Mouse (Mus musculus): ENCODE results near the gene Pygo2. TPM values are rescaled to one million over a fixed set of nuclear protein-coding genes. Genes with fewer than 3 reads are reported as not detected.
A peak's percentile ranks its signal among the peaks of the same experiment; 100 is the strongest.

Pygo2 gene
- polyA plus RNA-seq, 1 experiment from 2014 or later, result 11.0 TPM

DNA sequence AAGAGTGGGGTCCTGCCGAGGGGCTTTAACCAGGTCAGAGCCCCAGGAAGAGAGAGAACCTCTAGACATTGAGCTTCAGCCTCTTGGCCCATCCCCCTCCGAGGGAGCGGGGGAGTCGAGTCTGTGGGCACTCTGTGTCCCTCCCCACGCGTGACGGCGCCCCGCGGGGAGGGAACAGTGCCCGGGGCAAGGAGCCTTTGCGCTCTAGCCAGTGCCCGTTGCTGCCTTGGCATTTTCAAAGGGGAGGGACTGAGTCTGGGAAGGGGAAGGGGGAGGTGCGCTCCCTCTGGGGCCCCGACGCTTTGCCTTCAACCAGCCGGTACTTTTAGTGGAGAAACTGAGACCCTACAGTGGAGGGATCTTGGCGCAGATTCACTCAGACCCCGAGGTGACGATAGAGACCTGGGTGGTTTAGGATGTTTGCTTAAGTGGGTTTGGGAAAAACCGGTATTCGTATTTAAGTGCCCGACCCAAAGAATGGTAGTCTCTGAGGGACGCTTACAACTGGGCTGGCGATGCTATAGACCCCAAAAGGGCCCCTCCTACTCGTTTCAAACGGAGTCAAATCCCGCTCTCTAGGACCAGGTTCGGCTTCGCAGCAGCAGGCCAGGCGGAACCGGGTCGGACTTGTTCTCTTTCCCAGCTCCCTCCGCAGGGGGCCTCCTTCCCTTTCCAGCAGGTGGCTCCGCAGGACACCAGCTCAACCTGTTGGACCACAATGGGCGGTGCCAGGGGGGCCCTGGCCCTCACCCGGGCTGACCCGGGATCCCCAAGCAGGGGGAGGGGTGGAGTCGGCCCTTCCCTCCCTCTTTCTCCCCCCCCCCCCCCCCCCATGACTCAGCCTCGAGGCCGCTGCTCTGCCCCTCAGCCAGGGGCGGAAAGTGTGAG is 35.8 kb upstream of the Pygo2 start, which contains the start of gene Zbtb7b:
Gene Zbtb7b (minus strand): TSS at position 771 of the 888 bp plus-strand sequence.
- Histone ChIP-seq H3K9ac (peak within 1 kb of the TSS; percentile 78), H3K27ac (peak within 1 kb of the TSS; percentile 83), H3K9me3 (replicated peaks) (no peaks in the 10 kb centered on the region), H3K36me3 (no peaks in the 10 kb centered on the region), H3K4me3 (replicated peaks) (peak within 1 kb of the TSS; percentile 65), H3K4me1 (replicated peaks) (peaks cover 74% of the 10 kb centered on the region), H3K4me2 (peak within 1 kb of the TSS; percentile 94), H3K27me3 (peaks cover 31% of the 10 kb centered on the region)
- DNase-seq (peak; percentile 63), ATAC-seq (ENCODE audit: low read depth) (peak; percentile 47)
- under 1% methylated on average over 40 of the region's 42 CpGs for WGBS (ENCODE audit: insufficient replicate concordance)

DNA sequence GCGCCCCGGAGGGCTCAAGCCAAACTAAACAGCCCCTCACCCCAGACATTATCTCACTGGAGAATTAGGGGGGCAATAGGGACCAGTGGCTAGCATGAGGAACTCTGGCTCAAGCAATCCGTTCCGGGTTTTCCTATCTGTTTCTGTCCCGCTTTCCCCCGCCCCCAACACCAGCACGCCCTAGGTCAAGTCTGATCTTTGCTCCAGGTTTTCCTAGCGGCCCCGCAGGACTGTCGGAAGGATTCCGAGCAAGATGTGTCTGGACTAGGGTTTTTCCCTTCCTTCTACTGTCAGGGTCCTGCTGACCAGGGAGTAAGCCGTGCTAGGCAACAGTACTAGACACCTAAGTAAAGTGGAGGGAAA is 35.1 kb upstream of the Pygo2 start:
- 0 out of 2 replicates have a peak, but pooled peaks cover 4% of the 10 kb centered on the region for H3K36me3 ChIP-seq
- H3K9ac ChIP-seq, result peak overlapping the region; percentile 78
- WGBS (ENCODE audit: insufficient replicate concordance), result 0% methylated on average over 12 of the region's 12 CpGs
- H3K27me3 ChIP-seq, result peaks cover 31% of the 10 kb centered on the region
- DNase-seq (peak; percentile 72), ATAC-seq (ENCODE audit: low read depth) (peak; percentile 18)
- H3K27ac ChIP-seq, result peak overlapping the region; percentile 83
- peak overlapping the region; percentile 94 for H3K4me2 ChIP-seq
- H3K4me3 ChIP-seq (replicated peaks), result peak overlapping the region; percentile 65
- H3K4me1 ChIP-seq (replicated peaks), result peaks cover 68% of the 10 kb centered on the region
- H3K9me3 ChIP-seq (replicated peaks), result no peaks in the 10 kb centered on the region

DNA sequence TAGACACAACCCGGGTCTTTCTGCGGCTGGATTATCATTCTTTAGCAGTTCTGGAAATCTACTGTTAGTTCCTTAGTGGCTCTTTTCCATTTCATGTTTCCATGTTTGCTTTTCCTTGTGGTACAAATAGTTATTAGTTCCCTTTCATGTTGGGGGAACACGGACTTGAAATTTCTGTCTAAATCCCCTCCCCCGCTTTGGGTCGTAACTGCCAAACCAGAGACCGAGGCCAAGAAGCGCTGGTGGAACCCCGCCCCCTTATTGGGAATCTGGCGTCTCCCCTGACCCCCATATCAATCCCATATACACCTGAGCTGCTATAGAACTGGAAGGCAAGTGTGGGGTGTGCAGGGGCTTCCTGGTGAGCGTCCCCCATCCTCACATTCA is 34.6 kb upstream of the Pygo2 start:
- ATAC-seq (ENCODE audit: low read depth), result no peak
- 0 out of 2 replicates have a peak, but pooled peaks cover 5% of the 10 kb centered on the region for H3K36me3 ChIP-seq
- no peak for DNase-seq
- peak overlapping the region; percentile 65 for H3K4me3 ChIP-seq (replicated peaks)
- H3K9ac ChIP-seq, result peak overlapping the region; percentile 78
- peaks cover 31% of the 10 kb centered on the region for H3K27me3 ChIP-seq
- peak overlapping the region; percentile 94 for H3K4me2 ChIP-seq
- 2% methylated on average over 10 of the region's 10 CpGs for WGBS (ENCODE audit: insufficient replicate concordance)
- H3K9me3 ChIP-seq (replicated peaks), result no peaks in the 10 kb centered on the region
- peaks cover 63% of the 10 kb centered on the region for H3K4me1 ChIP-seq (replicated peaks)
- peak overlapping the region; percentile 83; the same call in 1 of the 2 replicates for H3K27ac ChIP-seq

DNA sequence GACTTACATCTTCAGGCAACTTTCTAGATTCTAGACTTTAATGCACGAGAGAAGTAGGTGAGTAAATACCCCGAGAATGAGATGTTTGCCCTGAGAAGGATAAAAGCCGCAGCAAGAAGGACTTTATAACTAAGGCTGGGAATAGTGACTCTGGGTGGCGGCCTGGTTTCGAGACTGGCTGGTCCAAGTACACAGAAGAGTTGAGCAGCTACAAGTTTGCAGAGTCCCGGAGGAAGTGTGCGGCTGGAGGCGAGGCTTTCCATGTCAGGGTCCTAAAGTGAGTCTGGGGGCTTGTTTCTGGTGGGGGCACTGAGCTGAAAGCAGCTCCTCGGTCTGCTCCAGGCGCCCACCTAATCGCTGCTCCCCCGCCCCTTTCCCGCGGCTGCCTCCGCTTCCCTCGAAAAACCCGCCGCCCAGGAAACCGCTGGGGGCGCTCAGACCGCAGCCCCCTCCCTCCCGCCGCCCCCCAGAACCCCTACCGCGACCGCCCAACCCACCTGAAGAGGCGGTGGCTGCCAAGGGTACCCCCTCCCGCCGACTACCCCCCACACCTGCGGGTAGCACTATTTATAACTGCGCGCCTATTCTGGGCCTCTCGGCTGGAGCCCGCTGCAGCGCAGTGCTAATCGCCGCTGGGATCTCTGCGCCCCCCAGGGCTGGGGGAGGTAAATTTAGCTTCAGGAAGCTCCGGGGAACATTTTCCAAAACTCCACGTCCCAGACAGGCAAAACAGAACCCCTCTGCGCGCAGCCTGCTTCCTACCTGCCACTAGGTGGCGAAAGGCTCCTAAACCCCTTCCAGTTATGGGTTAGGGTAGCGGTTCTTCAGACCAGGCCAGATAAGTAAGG is 34.0 kb upstream of the Pygo2 start:
- Histone ChIP-seq H3K36me3 (0 out of 2 replicates have a peak, but pooled peaks cover 5% of the 10 kb centered on the region), H3K9ac (peak overlapping the region; percentile 78), H3K4me2 (peak overlapping the region; percentile 94), H3K27ac (peak overlapping the region; percentile 39; the same call in 1 of the 2 replicates), H3K9me3 (replicated peaks) (no peaks in the 10 kb centered on the region), H3K4me1 (replicated peaks) (peaks cover 56% of the 10 kb centered on the region), H3K27me3 (peaks cover 26% of the 10 kb centered on the region), H3K4me3 (replicated peaks) (peak overlapping the region; percentile 65)
- WGBS (ENCODE audit: insufficient replicate concordance), result under 1% methylated on average over 43 of the region's 44 CpGs
- no peak for ATAC-seq (ENCODE audit: low read depth)
- peak; percentile 58 for DNase-seq

DNA sequence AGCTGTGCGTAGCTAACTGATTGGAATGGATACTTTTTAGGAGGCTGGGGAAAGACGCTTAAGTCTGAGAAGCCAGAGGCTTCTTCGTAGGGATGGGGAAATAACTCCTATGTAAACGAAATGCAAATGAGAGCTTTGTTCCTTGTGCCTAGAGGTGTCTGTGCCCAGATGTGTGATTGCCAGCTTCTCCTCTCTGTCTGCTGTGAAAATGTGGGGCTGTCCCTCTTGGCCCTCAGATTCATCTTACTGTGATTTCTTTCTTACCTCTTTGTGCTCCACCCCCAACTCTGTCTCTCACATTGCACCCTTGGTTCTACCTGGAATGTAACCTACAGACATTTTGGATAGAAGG is 33.4 kb upstream of the Pygo2 start:
- Histone ChIP-seq H3K9ac (peak overlapping the region; percentile 78; the same call in 1 of the 2 replicates), H3K4me2 (peak overlapping the region; percentile 94), H3K27ac (no peak overlapping the region), H3K27me3 (peaks cover 20% of the 10 kb centered on the region), H3K4me3 (replicated peaks) (peak overlapping the region; percentile 65), H3K4me1 (replicated peaks) (peaks cover 50% of the 10 kb centered on the region), H3K36me3 (peaks cover 10% of the 10 kb centered on the region; the same call in 1 of the 2 replicates), H3K9me3 (replicated peaks) (no peaks in the 10 kb centered on the region)
- WGBS (ENCODE audit: insufficient replicate concordance), result under 1% methylated on average over 4 of the region's 4 CpGs
- DNase-seq (no peak), ATAC-seq (ENCODE audit: low read depth) (no peak)

DNA sequence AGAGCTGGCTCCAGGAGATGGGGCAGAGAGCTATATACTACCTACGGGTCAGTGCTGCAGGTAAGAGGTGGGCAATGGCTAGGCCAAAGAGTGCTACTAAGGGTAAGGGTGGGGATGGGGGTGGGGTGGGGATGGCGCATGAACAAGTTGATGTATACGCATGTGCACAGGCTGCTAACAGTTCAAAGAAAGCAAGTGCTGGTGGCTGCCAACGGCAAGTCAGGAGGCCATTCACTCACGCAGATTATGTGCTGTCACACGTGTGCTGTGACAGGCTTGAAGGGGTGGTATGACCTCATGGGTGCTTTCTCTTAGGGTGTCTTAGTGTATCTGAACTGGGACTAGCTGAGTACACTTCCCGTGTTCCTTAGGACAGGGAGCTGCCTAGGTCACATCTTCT is 28.7 kb upstream of the Pygo2 start:
- H3K36me3 ChIP-seq, result peaks cover 53% of the 10 kb centered on the region
- no peaks in the 10 kb centered on the region for H3K9me3 ChIP-seq (replicated peaks)
- DNase-seq (no peak), ATAC-seq (ENCODE audit: low read depth) (no peak)
- no peak overlapping the region for H3K27ac ChIP-seq
- H3K4me2 ChIP-seq, result no peak overlapping the region
- peaks cover 9% of the 10 kb centered on the region for H3K4me1 ChIP-seq (replicated peaks)
- H3K9ac ChIP-seq, result no peak overlapping the region
- 82% methylated on average over 7 of the region's 7 CpGs for WGBS (ENCODE audit: insufficient replicate concordance)
- no peak overlapping the region for H3K4me3 ChIP-seq (replicated peaks)
- H3K27me3 ChIP-seq, result no peaks in the 10 kb centered on the region

DNA sequence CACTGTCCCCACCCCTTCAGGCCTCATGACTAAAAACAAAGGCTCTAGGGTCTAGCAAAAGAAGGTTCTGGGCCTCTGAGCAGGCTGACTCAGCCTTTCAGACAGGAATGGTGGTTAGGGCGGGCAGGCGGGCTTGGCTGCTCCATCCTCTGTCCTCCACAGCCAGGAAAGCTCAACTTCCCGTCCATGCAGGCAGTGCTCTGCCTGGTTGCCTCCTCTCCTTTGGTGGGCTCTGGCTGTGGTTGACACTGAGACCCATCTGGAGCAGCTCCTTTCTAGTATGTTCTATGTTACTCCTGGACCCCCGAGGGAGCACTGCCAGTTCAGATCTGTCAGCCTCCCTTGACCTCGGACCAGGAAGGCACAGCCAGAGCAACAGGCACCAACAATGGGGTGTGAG is 27.3 kb upstream of the Pygo2 start, which contains the start of gene Lenep:
Gene Lenep (minus strand): TSS at position 101 of the 400 bp plus-strand sequence.
- Histone ChIP-seq H3K4me3 (replicated peaks) (no peak within 1 kb of the TSS), H3K36me3 (peaks cover 64% of the 10 kb centered on the region), H3K4me1 (replicated peaks) (0 out of 2 replicates have a peak, but pooled peaks cover 2% of the 10 kb centered on the region), H3K27ac (no peak within 1 kb of the TSS), H3K27me3 (no peaks in the 10 kb centered on the region), H3K9me3 (replicated peaks) (no peaks in the 10 kb centered on the region), H3K4me2 (no peak within 1 kb of the TSS), H3K9ac (no peak within 1 kb of the TSS)
- no peak for DNase-seq
- 66% methylated on average over 5 of the region's 5 CpGs for WGBS (ENCODE audit: insufficient replicate concordance)
- ATAC-seq (ENCODE audit: low read depth), result no peak

DNA sequence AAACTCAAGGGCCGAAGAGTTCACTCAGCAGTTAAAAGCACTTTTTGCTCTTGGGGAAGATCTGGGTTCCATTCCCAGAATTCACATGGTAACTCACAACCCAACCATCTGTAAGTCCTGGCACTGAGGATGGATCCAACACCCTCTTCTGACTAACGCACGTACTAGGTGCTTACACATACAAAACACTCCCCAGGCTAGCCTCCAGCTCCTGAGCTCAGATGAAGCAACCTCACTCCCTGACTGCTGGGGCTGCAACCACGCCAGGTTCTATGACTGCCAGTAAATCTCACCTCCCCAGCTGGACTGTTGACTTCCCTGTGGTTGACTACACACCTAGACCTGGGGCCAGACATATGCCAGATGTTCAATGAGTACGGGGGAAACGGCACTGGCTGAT is 23.1 kb upstream of the Pygo2 start:
- Histone ChIP-seq H3K4me2 (no peak overlapping the region), H3K9me3 (replicated peaks) (no peaks in the 10 kb centered on the region), H3K27ac (no peak overlapping the region), H3K9ac (no peak overlapping the region), H3K4me1 (replicated peaks) (peaks cover 24% of the 10 kb centered on the region), H3K36me3 (peaks cover 64% of the 10 kb centered on the region), H3K27me3 (no peaks in the 10 kb centered on the region), H3K4me3 (replicated peaks) (no peak overlapping the region)
- DNase-seq (no peak), ATAC-seq (ENCODE audit: low read depth) (no peak)
- 81% methylated on average over 6 of the region's 6 CpGs for WGBS (ENCODE audit: insufficient replicate concordance)

DNA sequence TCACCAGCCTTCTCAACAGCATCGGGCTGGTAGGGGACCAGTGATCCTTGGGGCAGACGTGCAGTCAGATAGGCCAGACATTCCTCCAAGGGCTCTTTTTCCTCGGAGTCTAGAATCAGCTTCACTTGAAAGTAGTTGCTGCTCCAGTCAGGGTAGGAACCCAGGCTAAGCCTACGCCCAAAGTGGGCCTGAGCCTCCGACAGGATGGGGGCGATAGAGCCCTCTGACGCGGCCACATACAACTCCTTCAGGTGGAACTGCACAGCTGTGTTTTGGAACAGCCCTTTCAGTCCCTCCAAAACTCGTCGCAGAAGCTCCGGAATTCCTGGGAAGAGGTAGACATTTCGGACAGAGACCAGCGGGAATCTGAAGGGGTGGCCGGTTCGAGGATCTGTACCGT is 21.6 kb upstream of the Pygo2 start:
- Histone ChIP-seq H3K27ac (no peak overlapping the region), H3K9me3 (replicated peaks) (no peaks in the 10 kb centered on the region), H3K4me2 (no peak overlapping the region), H3K4me1 (replicated peaks) (peaks cover 31% of the 10 kb centered on the region), H3K27me3 (no peaks in the 10 kb centered on the region), H3K36me3 (peaks cover 54% of the 10 kb centered on the region), H3K9ac (no peak overlapping the region), H3K4me3 (replicated peaks) (no peak overlapping the region)
- no peak for ATAC-seq (ENCODE audit: low read depth)
- DNase-seq, result no peak
- 75% methylated on average over 16 of the region's 16 CpGs for WGBS (ENCODE audit: insufficient replicate concordance)

DNA sequence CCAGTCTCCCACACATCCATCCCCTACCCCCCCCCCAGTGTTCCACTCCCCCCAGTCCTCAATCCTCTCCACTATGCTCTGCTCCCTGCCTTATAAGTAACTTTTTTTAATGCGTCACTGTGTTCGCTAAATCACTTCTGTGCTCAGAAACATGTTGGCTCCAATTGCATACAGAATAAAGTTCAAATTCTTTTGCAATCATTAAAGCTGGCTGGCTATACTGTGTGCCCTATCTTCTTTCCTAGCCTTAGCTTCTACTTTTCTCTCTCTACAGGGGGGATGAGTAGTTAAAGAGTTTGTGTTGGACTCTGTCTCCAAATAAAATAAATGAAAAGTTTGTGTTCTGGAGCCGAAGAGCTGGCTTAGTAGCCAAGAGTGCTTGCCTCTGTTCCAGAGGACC is 20.3 kb upstream of the Pygo2 start:
- H3K27ac ChIP-seq, result no peak overlapping the region
- WGBS (ENCODE audit: insufficient replicate concordance), result 78% methylated on average over 3 of the region's 3 CpGs
- ATAC-seq (ENCODE audit: low read depth), result no peak

DNA sequence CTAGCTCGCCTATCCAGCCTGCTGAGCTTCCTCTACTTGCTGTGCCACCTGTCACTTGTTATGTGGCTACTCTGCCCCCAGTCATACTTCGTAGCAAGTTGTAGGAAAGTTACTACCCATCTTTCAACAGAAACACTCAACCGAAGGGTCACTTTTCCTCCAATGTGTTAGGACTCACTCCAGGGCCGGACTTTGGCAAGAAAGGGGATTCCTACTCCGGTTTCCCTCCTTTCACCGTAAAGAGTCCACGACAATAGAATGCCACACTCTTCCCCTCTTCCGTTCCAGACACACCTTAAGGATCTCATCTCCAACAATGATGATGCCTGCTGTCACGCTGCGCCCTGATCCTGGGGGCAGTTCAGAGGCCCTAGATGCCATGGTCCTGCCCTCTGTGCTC is 19.1 kb upstream of the Pygo2 start:
- 68% methylated on average over 10 of the region's 10 CpGs for WGBS (ENCODE audit: insufficient replicate concordance)
- DNase-seq (no peak), ATAC-seq (ENCODE audit: low read depth) (no peak)

More for the DNA sequence above, 20.3 kb upstream of the Pygo2 start:
- Histone ChIP-seq H3K4me3 (replicated peaks) (no peak overlapping the region), H3K9ac (no peak overlapping the region), H3K9me3 (replicated peaks) (0 out of 2 replicates have a peak, but pooled peaks cover 2% of the 10 kb centered on the region), H3K4me1 (replicated peaks) (peaks cover 31% of the 10 kb centered on the region), H3K4me2 (0 out of 2 replicates have a peak overlapping the region, but pooled peaks have one; percentile 85), H3K27me3 (no peaks in the 10 kb centered on the region), H3K36me3 (peaks cover 57% of the 10 kb centered on the region)
- DNase-seq, result no peak

More for the DNA sequence above, 19.1 kb upstream of the Pygo2 start:
- Histone ChIP-seq H3K4me3 (replicated peaks) (peak overlapping the region; percentile 68), H3K9me3 (replicated peaks) (0 out of 2 replicates have a peak, but pooled peaks cover 2% of the 10 kb centered on the region), H3K27ac (peak overlapping the region; percentile 56; the same call in 1 of the 2 replicates), H3K36me3 (peaks cover 58% of the 10 kb centered on the region), H3K4me2 (peak overlapping the region; percentile 85), H3K4me1 (replicated peaks) (peaks cover 32% of the 10 kb centered on the region), H3K27me3 (no peaks in the 10 kb centered on the region), H3K9ac (peak overlapping the region; percentile 74)

Data from liver, embryonic 13.5 days (tissue).